In the genomic region with DNA sequence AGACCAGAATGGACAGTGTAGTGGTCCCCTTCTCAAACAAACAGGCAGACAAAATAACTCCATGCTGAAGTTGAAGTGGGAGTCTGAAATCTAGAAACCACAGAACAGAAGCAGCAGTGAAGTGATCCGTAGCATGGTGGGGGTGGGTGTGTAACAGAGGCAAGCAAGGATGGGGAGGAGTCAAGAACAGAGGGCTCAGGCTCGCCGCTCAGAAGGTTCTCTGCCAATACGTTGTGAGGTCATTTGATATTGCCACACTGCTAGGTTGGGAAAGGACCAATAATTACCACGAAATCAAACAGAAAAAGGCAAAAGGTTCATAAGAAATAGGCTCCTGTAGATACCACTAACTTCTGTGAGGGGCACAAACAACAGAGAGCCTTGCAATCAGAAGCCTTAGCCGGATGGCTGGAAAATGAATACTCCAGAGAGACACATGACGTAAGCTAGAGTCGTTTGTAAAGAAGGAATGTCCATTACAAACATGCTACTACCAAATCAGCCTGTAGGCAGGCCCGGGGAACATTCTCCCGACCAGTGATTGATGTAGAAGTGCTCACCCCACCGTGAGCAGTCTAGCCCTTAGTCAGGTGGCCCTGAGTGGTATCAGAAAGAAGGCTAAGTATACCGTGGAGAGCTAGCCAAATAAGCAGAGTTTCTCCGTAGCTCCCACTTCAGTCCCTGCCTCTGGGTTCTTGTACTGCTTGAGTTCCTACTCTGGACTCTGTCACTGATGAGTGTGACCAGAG, we compare ENCODE assay signal across 8 mouse cellular contexts. TPM values are rescaled to one million over a fixed set of nuclear protein-coding genes. Genes with fewer than 3 reads are reported as not detected.
DNase-seq lines count a peak whose midpoint lies in the region; ATAC-seq and TF ChIP-seq lines count a peak whose summit lies in the region.

No protein-coding gene starts in this region.

- no peaks in the 10 kb centered on the region for H3K9me3 ChIP-seq in kidney, postnatal 0 days (replicated peaks; ENCODE audit: low read length)

- H3K27me3 ChIP-seq in kidney, postnatal 0 days (ENCODE audit: insufficient read depth, low read length) = no peaks in the 10 kb centered on the region

- intact Hi-C loops in gastrocnemius, adult 2 months (cut with DNase I) = no loop called here

- no peak overlapping the region for H3K4me2 ChIP-seq in kidney, postnatal 0 days (ENCODE audit: low read length)

- H3K27ac ChIP-seq in gastrocnemius, adult 2 months = peak overlapping the region; percentile 38; the same call in 1 of the 2 replicates
- H3K27ac ChIP-seq in kidney, postnatal 0 days = no peak overlapping the region

- no peak overlapping the region for H3K4me3 ChIP-seq in gastrocnemius, adult 2 months
- no peak overlapping the region for H3K4me3 ChIP-seq in kidney, postnatal 0 days (replicated peaks; ENCODE audit: low read depth, low read length)

- H3K9ac ChIP-seq in kidney, postnatal 0 days (ENCODE audit: low read depth, low read length) = no peak overlapping the region

- no peak for TF ChIP-seq CTCF in gastrocnemius, adult 2 months (IDR thresholded peaks at IDR 0.05)
- TF ChIP-seq CTCF in kidney, postnatal 0 days (IDR thresholded peaks at IDR 0.05; ENCODE audit: low read depth) = no peak

- H3K36me3 ChIP-seq in kidney, postnatal 0 days (ENCODE audit: insufficient read depth, low read length) = no peaks in the 10 kb centered on the region

- 35% methylated on average over 13 of the region's 13 CpGs for WGBS in kidney, postnatal 0 days

- 0 out of 2 replicates have a peak, but pooled peaks cover 5% of the 10 kb centered on the region for H3K4me1 ChIP-seq in kidney, postnatal 0 days (replicated peaks; ENCODE audit: insufficient read depth, low read length)

- no peak for DNase-seq in gastrocnemius, adult 2 months
- DNase-seq in gastrocnemius, postnatal 4 days (ENCODE audit: low spot score in 2 of 2) = no peak
- DNase-seq in kidney, postnatal 0 days (ENCODE audit: low spot score) = peak; percentile 57
- DNase-seq in kidney, postnatal 25 days = no peak
- DNase-seq in urinary bladder, postnatal 4 days (ENCODE audit: low spot score in 2 of 2) = no peak
- DNase-seq in ovary, postnatal 14 days (ENCODE audit: low spot score) = no peak

- peak; percentile 63; the same call in 1 of the 2 replicates for ATAC-seq in kidney, postnatal 0 days (replicated peaks; ENCODE audit: low FRiP score, low read depth)
- peak; percentile 72; the same call in 1 of the 2 replicates for ATAC-seq in common myeloid progenitor, adult 5-6 weeks (replicated peaks; ENCODE audit: low read depth, poor library complexity, severe bottlenecking)
- ATAC-seq in megakaryocyte progenitor cell, adult 5-6 weeks (replicated peaks; ENCODE audit: poor library complexity) = peak; percentile 88

RNA-seq across cellular contexts. Expression of gene Arl5a, which starts 52.3 kb away (rescaled TPM):
- 10 to 100 TPM; 29.9 to 38.6 TPM for total RNA-seq in gastrocnemius, adult 2 months (2021)
- total RNA-seq in gastrocnemius, postnatal 4 days (2021) = 10 to 100 TPM; 46.0 to 51.7 TPM
- 32.1 and 33.2 TPM in 2 replicates for polyA plus RNA-seq in kidney, postnatal 0 days (2015; fragmentation: Nextera tagmentation; extraction: Ambion mirVana)
- total RNA-seq in common myeloid progenitor, adult 5-6 weeks (2017) = 48.3 and 50.2 TPM in 2 replicates
- 37.6 and 44.5 TPM in 2 replicates for total RNA-seq in megakaryocyte progenitor cell, adult 5-6 weeks (2015)
- total RNA-seq in megakaryocyte progenitor cell, adult 5-6 weeks (2017) = 32.3 and 38.0 TPM in 2 replicates
